Mouse (Mus musculus) heart, adult 2 months (tissue): ENCODE measurements around the gene Kbtbd12. TPM values are rescaled to one million over a fixed set of nuclear protein-coding genes. Genes with fewer than 3 reads are reported as not detected.

Experiments used
- DNase-seq, 2 experiments: peaks; one replicate each; pipeline ENCODE4 v3.0.0; 2021
- H3K27ac ChIP-seq: fragments of 200-600 bp; 2 replicates; pipeline ENCODE4 v1.8.1; 2022
- H3K27me3 ChIP-seq: fragments of 200-500 bp; 2 replicates; pipeline ENCODE4 v1.6.1; 2012; ENCODE audit warnings: mild to moderate bottlenecking, low read length, inconsistent platforms, mixed read lengths; ENCODE audit not compliant: control insufficient read depth, insufficient read depth
- H3K36me3 ChIP-seq: fragments of 200-500 bp; 2 replicates; pipeline ENCODE4 v1.6.1; 2012; ENCODE audit warnings: low read length, inconsistent platforms; ENCODE audit not compliant: control insufficient read depth, insufficient read depth
- H3K4me1 ChIP-seq: fragments of 200-500 bp; 2 replicates; pipeline ENCODE4 v1.6.1; 2011; ENCODE audit warnings: low read length; ENCODE audit not compliant: control insufficient read depth, insufficient read depth
- H3K4me3 ChIP-seq: fragments of 200-600 bp; 2 replicates; pipeline ENCODE4 v1.8.1; 2022
- H3K79me2 ChIP-seq: fragments of 200-500 bp; replicated peaks from 2 replicates; pipeline ENCODE4 v1.6.1; 2012; ENCODE audit warnings: mild to moderate bottlenecking, inconsistent platforms, low read length, moderate library complexity, mixed read lengths; ENCODE audit not compliant: control insufficient read depth, insufficient read depth
- H3K9ac ChIP-seq: fragments of 200-500 bp; 2 replicates; pipeline ENCODE4 v1.6.1; 2012; ENCODE audit warnings: low read depth, mild to moderate bottlenecking, control low read depth, inconsistent platforms, low read length, mixed read lengths
- CTCF ChIP-seq: fragments of 200-600 bp; IDR thresholded peaks from 2 replicates; pipeline ENCODE4 v1.8.1; 2022; ENCODE audit warnings: antibody characterized with exemption, mild to moderate bottlenecking, moderate library complexity
- EP300 ChIP-seq: fragments of 200-500 bp; IDR thresholded peaks from 2 replicates; pipeline ENCODE4 v1.6.1; 2011; ENCODE audit warnings: low read depth, low read length, control low read depth; ENCODE audit not compliant: insufficient read depth
- POLR2A ChIP-seq: fragments of 200-500 bp; IDR thresholded peaks from 2 replicates; pipeline ENCODE4 v1.6.1; 2011; ENCODE audit warnings: mild to moderate bottlenecking, low read depth, low read length, control low read depth; ENCODE audit not compliant: insufficient read depth
- WGBS: fragments of 180-500 bp; shearing (Covaris S2); methylation state at CpG from one replicate; pipeline ENCODE4 v1.1.7; 2018; 5-methylcytosine and 5-hydroxymethylcytosine counted together
- intact Hi-C: fragments of 180-260 bp; cut with DNase I; formaldehyde crosslinking; loops from one replicate; pipeline ENCODE4 v1.15.1; 2025
- polyA plus RNA-seq: library from polyadenylated mRNA; depleted of rRNA; stranded (reverse); fragments of >200 nt; gene quantifications from 2 replicates; pipeline ENCODE4 v1.2.3, GENCODE M21; 2012; rRNA removed
- total RNA-seq, 2 experiments: library from RNA; stranded (reverse); gene quantifications; 2 replicates each; pipeline ENCODE4 v1.2.3; 2021

Kbtbd12 gene
- total and polyA plus RNA-seq, 3 experiments: 14.7 to 37.4 (median 35.7) TPM

- no peaks in the 10 kb centered on the region for H3K36me3 ChIP-seq
- H3K4me3 ChIP-seq: peak overlapping the region; percentile 49
- H3K27me3 ChIP-seq: no peaks in the 10 kb centered on the region
- intact Hi-C loops: loop anchor here (1.0 to 5.0 kb wide), 2 partner anchors 308 to 387 kb away; partner anchors contain the start of gene Gata2
- TF ChIP-seq POLR2A (no peak), EP300 (no peak), CTCF (no peak)
- no peak for DNase-seq
- H3K27ac ChIP-seq: no peak overlapping the region
- H3K9ac ChIP-seq: no peak overlapping the region
- H3K4me1 ChIP-seq: peaks cover 2% of the 10 kb centered on the region
- H3K79me2 ChIP-seq: no peaks in the 10 kb centered on the region
- 14% methylated on average over 3 of the region's 3 CpGs for WGBS
These were observed 137.4 kb downstream of the Kbtbd12 start for GRCm38 (mm10) chr6:88500405-88500767.

GRCm38 (mm10) chr6:88499481-88500404 is 138.0 kb downstream of the Kbtbd12 start:
- 6% methylated on average over 76 of the region's 76 CpGs for WGBS
- Histone ChIP-seq H3K79me2 (no peaks in the 10 kb centered on the region), H3K9ac (peak overlapping the region; percentile 61), H3K27me3 (no peaks in the 10 kb centered on the region), H3K27ac (no peak overlapping the region), H3K4me3 (peak overlapping the region; percentile 49), H3K4me1 (peaks cover 2% of the 10 kb centered on the region), H3K36me3 (no peaks in the 10 kb centered on the region)
- peak; percentile 47 to 74 for DNase-seq
- intact Hi-C loops: loop anchor here (1.0 to 5.0 kb wide), 2 partner anchors 307 to 386 kb away; partner anchors contain the start of gene Gata2
- TF ChIP-seq CTCF (peak; percentile 83), POLR2A (no peak), EP300 (no peak)

Other genes starting within 250 kb of the Kbtbd12 start
- gene Eefsec, start 191.4 kb downstream of the Kbtbd12 start, total RNA-seq: 1 to 10 TPM; 6.6 to 8.9 TPM
- 6.2 TPM in 2 replicates for gene Eefsec, start 191.4 kb downstream of the Kbtbd12 start, polyA plus RNA-seq
- 10 to 100 TPM; 16.7 to 18.4 TPM for gene Ruvbl1, start 172.5 kb downstream of the Kbtbd12 start, total RNA-seq
- 15.7 and 16.0 TPM in 2 replicates for gene Ruvbl1, start 172.5 kb downstream of the Kbtbd12 start, polyA plus RNA-seq
- 10 to 100 TPM; 40.4 to 44.5 TPM for gene Sec61a1, start 119.0 kb downstream of the Kbtbd12 start, total RNA-seq
- gene Sec61a1, start 119.0 kb downstream of the Kbtbd12 start, polyA plus RNA-seq: 63.0 and 79.2 TPM in 2 replicates
- 100 to 1,000 TPM in 1 of 2 experiments, 10 to 100 TPM in 1; 88.7 to 102 TPM for gene Mgll, start 86.5 kb upstream of the Kbtbd12 start, total RNA-seq
- 146 and 188 TPM in 2 replicates for gene Mgll, start 86.5 kb upstream of the Kbtbd12 start, polyA plus RNA-seq
- 10 to 100 TPM; 19.7 to 22.7 TPM for gene Abtb1, start 204.0 kb upstream of the Kbtbd12 start, total RNA-seq
- 46.2 and 46.7 TPM in 2 replicates for gene Abtb1, start 204.0 kb upstream of the Kbtbd12 start, polyA plus RNA-seq
- 10 to 100 TPM; 13.1 to 15.9 TPM for gene Podxl2, start 237.1 kb upstream of the Kbtbd12 start, total RNA-seq
- gene Podxl2, start 237.1 kb upstream of the Kbtbd12 start, polyA plus RNA-seq: 20.7 and 26.2 TPM in 2 replicates